Mouse (Mus musculus): ENCODE measurements around the gene Dntt. TPM values are rescaled to one million over a fixed set of nuclear protein-coding genes. Genes with fewer than 3 reads are reported as not detected.

Dntt gene
- total RNA-seq, 1 experiment from 2014 or later, result not detected

DNA sequence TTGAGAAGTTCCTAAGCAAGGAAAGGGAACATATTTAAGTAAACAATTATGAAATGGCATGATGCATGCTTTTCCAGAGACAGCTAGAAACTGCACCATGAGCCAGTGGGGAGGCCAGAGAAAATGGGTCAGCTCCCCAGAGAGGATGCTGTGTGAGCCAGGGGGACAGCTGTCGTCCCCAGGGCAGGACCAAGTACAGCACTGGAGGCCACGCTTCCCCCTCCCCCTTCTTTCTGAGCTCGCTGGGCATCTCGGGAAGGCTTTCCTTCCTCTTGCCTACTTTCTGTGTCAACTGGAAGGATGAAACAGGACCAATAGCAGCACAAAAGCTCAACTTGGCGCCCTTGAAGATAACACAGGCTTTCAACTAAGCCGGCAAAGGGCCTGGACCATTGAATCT, 21.7 kb upstream of the Dntt start:
- ATAC-seq (ENCODE audit: extremely low read depth, insufficient number of reproducible peaks, low FRiP score, poor library complexity, severe bottlenecking), result no peak

DNA sequence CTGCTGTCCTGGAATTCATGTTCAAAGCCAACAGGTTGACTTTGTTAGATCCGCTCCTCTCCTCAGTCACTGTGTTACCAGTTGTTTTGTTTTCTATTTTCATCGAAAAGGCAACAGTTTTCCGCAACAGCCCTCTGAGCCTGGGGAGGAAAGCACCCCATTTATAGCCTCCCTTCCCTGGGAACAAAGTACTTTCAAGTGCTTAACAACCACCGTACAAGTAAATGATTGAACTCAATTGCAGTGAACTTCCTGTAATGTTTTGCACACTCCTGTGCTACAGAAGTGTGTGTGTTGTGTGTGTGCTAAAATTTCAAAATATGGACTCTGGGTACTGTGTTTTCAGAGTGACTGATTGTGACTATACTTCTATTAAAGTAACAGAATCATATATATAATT, 21.3 kb upstream of the Dntt start:
- ATAC-seq (ENCODE audit: extremely low read depth, insufficient number of reproducible peaks, low FRiP score, poor library complexity, severe bottlenecking), result no peak

DNA sequence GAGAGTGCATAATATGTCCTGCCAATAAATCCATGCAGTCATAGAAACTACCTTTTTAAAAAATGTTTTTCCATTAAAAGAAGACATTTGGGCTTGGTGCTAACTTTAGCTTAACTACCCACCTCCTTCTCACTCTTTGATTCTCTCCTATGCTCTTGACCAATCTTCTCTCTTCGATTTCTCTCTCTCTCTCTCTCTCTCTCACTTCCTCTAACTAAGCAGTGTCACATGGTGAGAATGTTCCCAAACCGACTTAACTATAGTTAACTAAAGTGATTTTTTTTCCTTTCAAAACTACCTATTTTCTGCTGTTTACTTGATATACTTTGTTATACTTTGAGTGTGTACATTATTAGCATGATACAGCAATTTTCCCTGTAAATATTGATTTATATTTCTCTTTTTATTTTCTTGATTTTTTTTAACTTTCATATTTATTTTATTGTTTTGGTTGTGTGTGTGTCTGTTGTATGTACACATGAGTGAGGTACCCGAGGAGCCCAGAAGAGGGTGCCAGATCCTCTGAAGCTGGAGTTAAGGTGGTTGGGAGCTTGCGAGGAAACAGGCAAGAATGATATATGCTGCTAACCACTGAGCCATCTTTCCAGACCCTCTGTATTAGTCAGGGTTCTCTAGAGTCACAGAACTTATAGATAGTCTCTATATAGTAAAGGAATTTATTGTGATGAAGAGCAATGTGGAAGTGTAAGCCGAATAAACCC, 20.2 kb upstream of the Dntt start:
- ATAC-seq (ENCODE audit: extremely low read depth, insufficient number of reproducible peaks, low FRiP score, poor library complexity, severe bottlenecking), result peak; percentile 33; the same call in 1 of the 2 replicates

DNA sequence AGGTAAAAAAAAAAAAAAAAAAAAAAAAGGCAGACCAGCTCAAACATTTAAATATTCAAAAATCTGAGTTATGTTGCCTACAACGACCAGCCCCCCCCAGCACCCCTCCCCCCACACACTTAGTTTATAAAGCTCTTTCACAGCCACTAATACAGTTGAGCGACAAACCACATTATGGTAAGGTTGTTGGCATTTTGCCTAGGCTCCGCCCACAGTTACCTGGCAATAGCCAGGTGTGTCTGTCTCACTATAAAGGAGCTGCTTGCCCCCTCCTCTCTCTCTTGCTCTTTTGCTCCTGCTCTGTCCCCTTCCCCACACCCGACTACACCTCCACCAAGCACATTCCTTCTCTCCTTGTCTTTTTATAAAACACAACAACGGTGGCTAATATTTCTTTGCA, 17.4 kb upstream of the Dntt start:
- ATAC-seq (ENCODE audit: extremely low read depth, insufficient number of reproducible peaks, low FRiP score, poor library complexity, severe bottlenecking), result no peak

DNA sequence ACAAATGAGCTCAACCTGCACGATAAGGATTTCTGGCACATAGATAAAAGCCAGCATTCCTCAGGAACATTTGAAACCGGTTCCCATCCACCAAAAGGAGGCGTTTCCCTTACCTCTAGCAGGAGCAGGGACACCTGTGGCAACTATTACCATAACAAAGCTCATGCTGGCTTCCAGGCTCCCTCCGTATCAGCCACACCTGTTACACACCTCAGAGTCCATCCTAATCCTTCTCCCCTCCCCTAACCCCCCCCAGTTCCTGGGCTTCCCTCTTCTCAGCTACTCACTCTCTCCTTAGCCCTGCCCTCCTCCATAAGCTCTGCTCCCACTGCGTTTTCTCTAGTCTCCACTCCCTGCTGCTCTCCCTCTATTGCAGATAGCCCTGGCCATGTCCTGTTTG, 15.5 kb upstream of the Dntt start:
- ATAC-seq (ENCODE audit: extremely low read depth, insufficient number of reproducible peaks, low FRiP score, poor library complexity, severe bottlenecking), result no peak

DNA sequence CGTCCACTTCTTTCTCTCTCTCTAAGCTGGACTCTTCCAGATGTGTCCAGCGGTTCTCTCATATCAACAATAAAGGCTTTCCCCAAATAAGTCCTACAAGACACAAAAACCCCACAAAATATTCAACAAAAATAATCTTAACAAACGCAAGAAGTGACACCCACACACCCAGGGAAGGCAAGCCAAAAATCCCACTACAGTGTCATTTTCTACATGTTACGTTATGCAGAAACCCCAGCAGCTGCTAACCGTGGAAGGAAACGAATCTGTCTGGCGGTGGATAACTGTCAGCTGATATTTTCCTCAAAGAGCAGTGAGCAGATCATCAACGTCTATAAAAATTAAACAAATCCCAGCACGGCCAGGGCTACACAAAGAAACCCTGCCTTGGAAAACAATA, 15.1 kb upstream of the Dntt start:
- ATAC-seq (ENCODE audit: extremely low read depth, insufficient number of reproducible peaks, low FRiP score, poor library complexity, severe bottlenecking), result no peak

DNA sequence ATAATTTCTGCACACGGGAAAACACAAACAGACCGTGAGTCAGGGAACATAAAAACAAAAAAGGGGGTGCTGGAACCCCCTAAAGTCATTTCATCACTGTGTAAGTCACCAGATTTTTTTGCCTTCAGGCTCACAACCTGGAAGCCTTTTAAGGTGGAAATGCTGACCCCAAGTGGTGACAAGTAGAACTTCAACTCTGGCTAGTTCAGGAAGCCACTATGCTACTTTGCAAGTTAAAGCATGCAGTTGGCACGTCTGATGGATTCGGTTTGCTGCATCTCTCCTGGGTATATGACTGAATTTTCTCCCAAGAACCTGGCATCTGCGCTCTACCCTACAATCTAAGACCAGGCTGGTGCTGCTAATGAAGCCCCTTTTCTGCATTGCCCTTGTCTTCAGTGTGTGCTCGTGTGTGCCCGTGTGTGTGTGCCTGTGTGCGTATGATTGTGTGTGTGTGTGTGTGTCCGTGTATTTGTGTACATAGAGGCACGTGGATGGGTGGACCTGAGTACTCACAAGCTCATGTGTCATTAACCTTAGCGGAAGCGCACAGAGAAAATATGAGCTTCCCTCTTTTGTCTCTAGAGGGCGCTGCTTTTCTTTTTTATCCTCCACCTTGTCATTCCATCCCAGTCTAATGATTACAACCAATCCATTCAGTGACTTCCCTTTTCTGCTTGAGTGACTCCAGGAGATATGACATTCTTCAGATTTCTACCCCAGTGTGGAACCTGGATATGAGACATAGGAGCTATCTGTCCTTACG, 12.9 kb upstream of the Dntt start:
- peak; percentile 76 for ATAC-seq (ENCODE audit: extremely low read depth, insufficient number of reproducible peaks, low FRiP score, poor library complexity, severe bottlenecking)

DNA sequence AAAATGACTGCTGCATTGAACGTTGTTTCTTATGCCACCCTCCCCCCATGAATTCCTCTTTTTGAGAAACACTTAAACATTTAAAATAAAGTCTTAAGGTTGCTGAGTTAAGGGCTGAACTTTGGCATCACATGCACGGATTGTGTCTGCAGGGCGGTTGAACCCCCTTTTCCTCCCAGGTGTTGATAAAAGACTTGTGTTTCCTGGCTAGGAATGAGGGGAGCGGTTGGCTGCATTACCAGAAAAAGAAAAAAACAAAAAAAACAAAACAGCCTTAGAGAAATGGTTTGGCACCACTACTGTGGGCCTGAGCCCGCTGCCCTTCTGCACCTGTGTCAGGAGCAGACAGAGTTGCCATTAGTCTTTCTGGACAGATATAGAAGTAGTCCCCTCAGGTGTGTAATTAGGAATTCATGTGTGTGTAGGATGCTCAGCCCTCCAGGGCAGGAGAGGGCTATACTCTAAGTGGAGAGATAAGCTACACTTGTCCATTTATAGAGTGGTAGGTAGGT, 9.9 kb upstream of the Dntt start:
- no peak for ATAC-seq (ENCODE audit: extremely low read depth, insufficient number of reproducible peaks, low FRiP score, poor library complexity, severe bottlenecking)

DNA sequence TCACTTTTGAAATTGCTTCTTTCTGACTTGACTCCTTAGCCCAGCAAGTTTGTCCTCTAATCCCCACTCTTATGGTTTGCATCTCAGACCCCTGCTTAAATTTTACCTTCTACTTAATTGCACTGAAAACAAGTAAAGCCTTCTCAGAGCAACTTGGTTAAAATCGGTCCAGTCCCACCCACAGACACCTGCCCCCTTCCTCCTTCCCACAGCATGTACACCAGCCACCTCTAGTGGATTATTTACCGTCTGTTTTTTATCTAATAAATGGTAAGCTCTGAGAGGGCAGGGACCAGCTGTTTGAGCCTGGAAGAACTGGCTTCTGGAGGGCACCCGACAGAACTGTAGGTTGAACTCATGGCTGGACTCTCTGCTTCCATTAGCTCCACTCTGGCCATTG, 8.5 kb upstream of the Dntt start:
- no peak for ATAC-seq (ENCODE audit: extremely low read depth, insufficient number of reproducible peaks, low FRiP score, poor library complexity, severe bottlenecking)

DNA sequence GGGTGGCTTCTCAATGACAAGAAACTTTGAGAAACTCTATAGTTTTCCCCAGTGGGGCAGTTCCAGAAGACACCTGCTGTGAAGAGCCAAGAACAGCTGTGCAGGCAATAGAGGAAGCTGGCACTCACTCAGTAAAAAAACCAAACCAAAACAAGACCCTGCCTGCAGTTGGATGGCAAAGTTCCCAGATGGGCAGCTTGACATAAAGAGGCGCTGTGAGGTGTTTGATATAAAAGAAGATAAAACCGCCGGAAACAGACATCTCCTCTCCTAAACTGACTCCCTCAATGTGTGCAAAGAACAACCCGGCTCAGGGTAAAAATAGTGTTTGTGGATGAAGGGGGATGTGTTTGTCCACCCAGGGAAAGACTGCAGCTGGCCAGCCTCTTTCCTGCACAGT, 6.8 kb upstream of the Dntt start:
- ATAC-seq (ENCODE audit: extremely low read depth, insufficient number of reproducible peaks, low FRiP score, poor library complexity, severe bottlenecking), result no peak

DNA sequence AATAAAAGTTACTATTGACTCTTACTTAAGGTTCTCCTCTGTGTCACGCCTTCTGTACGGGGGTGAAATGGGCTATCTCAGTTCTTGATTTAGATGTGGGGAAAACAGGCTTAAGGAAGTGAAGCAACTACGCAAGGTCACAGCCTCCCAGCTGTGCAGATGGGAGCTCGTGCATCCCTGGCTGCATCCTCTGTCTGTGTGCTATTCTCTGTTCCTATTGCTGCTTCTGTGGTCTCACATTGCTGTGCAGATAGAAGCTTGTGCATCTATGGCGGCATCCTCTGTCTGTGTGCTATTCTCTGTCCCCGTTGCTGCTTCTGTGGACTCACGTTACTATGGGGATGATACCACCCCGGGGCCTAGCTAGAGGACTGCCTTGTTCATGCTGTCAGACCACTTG, 2.5 kb upstream of the Dntt start:
- ATAC-seq (ENCODE audit: extremely low read depth, insufficient number of reproducible peaks, low FRiP score, poor library complexity, severe bottlenecking), result no peak

DNA sequence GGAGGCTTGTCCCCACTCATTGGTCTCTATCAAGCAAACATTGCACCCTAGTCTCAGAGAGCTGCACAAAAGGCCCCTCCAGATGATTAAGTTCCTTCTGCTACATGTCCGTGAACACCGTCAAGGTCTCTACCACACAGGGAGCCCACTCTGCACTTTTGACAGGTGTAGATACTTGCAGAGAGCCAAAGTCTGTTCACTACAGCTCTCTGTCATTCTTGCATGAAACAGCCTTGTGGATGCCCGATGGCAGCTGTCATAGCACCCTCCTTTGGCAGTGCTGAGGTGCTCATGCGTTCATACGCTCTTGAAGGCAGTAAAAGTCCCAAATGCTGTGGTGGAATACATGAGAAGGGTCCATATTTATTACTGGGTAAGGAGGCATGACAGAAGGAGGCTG, 2.1 kb upstream of the Dntt start:
- no peak for ATAC-seq (ENCODE audit: extremely low read depth, insufficient number of reproducible peaks, low FRiP score, poor library complexity, severe bottlenecking)

DNA sequence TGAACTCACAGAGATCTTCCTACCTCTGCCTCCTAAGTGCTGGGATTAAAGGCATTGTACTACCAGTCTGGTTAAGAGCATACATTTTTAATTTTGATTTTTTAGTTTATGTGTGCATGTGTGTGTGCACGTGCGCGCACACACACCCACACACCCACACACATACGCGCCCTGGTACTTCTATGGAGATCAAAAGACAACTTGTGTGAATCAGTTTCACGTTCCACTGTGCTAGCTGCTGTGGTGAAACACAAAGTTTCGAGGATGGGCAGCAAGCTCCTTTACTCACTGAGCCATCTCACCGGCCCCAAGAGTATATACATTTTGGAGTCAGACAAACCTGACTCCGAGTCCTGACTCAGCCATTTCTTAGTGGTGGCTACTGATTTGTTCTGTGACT, 1.5 kb upstream of the Dntt start:
- ATAC-seq (ENCODE audit: extremely low read depth, insufficient number of reproducible peaks, low FRiP score, poor library complexity, severe bottlenecking), result no peak

DNA sequence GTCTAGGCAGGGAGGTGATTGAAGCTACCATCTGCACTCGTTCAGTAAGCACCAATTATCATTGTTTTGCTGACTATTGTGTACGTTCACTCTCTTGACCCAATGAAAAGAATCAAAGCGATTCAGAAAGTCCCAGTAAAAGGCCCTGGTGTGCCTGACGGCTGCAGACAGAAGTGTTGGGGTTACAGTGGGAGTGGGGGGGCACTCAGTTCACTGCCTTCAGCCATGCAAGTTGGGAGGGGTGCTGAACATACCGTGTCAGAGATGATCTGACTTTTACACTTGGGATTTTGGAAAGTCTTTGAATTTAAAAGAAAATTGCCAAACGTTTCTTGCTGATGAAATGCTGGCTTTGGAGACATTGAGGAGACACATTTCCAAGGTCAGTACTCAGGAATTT, 1.1 kb downstream of the Dntt start:
- no peak for ATAC-seq (ENCODE audit: extremely low read depth, insufficient number of reproducible peaks, low FRiP score, poor library complexity, severe bottlenecking)

DNA sequence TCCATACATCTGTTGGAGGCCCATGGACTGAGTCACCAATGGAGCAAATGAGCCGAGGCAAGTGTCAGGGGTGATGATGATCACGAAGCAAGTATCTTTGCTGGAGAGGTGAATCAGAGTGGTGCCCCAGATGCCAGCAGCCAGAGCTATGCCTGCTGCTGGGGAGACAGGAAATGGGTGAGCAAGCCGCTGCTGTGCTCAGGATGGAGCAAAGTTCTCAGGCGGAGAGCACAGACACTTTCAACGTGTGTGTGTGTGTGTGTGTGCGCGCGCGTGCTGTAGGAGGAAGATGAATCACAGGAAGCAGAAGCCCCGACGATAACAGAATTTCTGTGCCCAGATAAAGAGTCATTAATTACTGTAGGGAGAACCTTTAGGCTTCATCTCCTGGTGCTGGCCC, 1.9 kb downstream of the Dntt start:
- ATAC-seq (ENCODE audit: extremely low read depth, insufficient number of reproducible peaks, low FRiP score, poor library complexity, severe bottlenecking), result peak; percentile 61

DNA sequence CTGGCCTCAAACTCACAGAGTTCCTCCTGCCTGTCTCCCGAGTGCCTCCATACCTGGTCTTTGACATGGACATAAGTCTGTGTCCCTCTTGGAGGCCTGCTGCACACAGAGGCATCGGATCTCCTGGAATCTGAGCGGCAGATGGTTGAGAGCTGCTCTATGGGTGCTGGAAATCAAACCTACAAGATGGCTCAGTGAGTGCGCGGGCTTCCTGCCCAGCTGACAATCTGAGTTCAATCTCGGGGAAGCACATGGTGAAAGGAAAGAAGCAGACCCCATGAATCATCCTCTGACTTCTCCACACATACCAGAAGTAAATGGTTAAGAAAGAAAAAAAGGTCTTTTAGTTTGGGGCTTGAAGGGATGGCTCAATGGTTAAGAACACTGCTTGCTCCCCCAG, 2.8 kb downstream of the Dntt start:
- no peak for ATAC-seq (ENCODE audit: extremely low read depth, insufficient number of reproducible peaks, low FRiP score, poor library complexity, severe bottlenecking)

DNA sequence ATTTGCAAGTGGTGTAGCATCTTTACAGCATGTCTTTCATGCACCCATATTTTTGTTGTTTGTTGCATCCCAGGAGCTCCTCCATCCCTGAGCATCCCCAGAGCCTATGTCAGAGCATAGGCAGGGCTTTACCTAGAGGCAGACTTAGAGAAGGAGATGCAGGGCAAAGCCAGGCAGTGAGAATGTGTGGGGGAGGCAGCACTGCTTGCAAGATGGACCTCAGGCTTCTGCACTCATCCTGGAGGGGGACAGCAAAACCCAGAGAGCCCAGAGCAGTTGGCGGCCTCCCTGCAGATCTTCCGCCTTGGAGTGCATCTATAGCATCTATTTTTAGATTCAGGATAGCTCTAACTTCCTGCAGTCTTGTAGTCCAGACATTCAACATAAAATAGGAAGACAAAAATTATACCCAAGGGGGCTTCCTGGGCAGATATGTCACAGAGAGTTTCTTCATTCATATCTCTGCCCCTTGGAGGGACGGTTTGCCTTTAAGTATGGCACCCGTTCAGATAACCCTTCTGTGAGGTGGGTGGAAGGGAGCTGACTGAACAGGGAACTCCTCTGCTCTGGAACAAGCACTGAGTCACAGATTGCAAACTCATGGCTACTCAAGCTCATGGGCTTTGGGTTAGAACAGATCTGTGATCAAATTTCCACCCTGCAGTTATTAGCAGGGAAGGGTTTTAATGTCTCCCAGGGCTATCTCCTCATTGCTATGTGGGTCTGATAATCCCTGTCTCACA, 6.9 kb downstream of the Dntt start:
- ATAC-seq (ENCODE audit: extremely low read depth, insufficient number of reproducible peaks, low FRiP score, poor library complexity, severe bottlenecking), result no peak

DNA sequence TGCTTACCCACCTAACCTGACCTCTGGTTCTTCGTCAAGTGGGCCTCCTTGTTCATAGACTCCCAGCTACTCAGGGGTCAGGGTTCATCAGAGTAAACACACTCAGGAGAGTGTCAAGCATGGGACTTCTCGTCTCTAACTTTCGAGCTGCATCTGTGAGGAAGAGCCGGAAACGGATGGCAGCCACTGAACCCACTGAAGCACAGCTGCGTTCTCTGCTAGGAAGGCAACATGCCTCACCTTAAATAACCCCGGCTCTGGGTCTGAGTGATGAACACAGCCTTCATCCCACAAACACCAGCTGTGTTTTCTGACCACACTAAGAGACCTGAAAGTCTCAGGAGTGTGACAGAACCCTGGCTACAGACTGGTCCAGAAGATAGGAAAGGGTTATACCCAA, 10.0 kb downstream of the Dntt start:
- ATAC-seq (ENCODE audit: extremely low read depth, insufficient number of reproducible peaks, low FRiP score, poor library complexity, severe bottlenecking), result peak; percentile 33; the same call in 1 of the 2 replicates

DNA sequence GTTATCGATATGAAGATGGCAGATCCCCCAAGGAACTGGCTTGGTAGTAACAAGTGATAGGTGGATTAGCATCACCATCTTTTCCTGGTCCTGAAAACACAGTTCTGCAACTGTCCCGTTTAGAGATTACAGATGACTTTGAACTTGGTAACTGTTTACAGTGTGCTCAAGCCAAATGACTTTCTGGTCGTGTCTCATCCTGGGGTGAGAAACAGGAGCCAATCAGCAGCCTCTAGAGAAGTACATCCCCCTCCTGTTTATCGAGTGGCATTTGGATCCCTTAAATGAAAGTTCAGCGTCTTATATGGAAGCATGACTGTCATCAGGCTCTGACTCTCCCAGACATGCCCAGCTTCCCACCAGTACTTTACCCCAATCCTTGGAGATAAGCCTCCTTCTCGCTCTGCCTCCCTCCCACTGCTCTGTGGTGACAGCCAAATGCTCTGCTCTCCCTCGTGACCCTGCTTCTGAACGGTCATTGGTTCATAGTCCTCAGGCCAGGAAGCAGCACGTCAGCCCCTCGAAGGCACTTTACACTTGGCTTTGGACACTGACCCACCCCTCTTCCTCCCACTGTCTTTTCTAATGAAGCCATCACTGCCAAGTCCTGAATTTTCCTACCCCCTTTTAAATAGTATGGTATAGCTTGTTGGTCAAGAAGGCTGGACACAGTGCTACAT, 16.2 kb downstream of the Dntt start:
- no peak for ATAC-seq (ENCODE audit: extremely low read depth, insufficient number of reproducible peaks, low FRiP score, poor library complexity, severe bottlenecking)

Data from neutrophil, adult 5-6 weeks (primary cell).